9 mouse cellular contexts compared by ENCODE assay signal in genomic region chr3:146177295-146177694, GRCm38 (mm10). TPM values are rescaled to one million over a fixed set of nuclear protein-coding genes. Genes with fewer than 3 reads are reported as not detected.
DNase-seq lines count a peak whose midpoint lies in the region; ATAC-seq and TF ChIP-seq lines count a peak whose summit lies in the region.
"Had no signal": no experiment of that assay in that cellular context is flagged by ENCODE, and none has a peak within 500 bp of the region (broad histone marks: within the 10 kb centered on the region; RNA-seq: fewer than 3 reads in every experiment).

No protein-coding gene starts in this region.

- no peak for ATAC-seq in forebrain, postnatal 0 days
- ATAC-seq in forebrain, embryonic 16.5 days, result no peak
- no peak for ATAC-seq in kidney, embryonic 16.5 days (ENCODE audit: low FRiP score, low TSS enrichment)
- ATAC-seq in neural tube, embryonic 11.5 days (ENCODE audit: insufficient read depth, low FRiP score, low TSS enrichment), result peak; percentile 13; the same call in 1 of the 2 replicates

- no peak overlapping the region for H3K4me3 ChIP-seq in forebrain, postnatal 0 days (ENCODE audit: low read depth, low read length)
- H3K4me3 ChIP-seq in forebrain, embryonic 16.5 days (replicated peaks; ENCODE audit: low read length), result no peak overlapping the region
- H3K4me3 ChIP-seq in kidney, embryonic 16.5 days (ENCODE audit: low read length), result no peak overlapping the region
- H3K4me3 ChIP-seq in kidney, adult 2 months (ENCODE audit: insufficient read depth, low read depth, low read length), result no peak overlapping the region
- no peak overlapping the region for H3K4me3 ChIP-seq in neural tube, embryonic 11.5 days (ENCODE audit: low read depth, low read length)

- H3K36me3 ChIP-seq in forebrain, postnatal 0 days (ENCODE audit: insufficient read depth), result no peaks in the 10 kb centered on the region
- H3K36me3 ChIP-seq in forebrain, embryonic 16.5 days (ENCODE audit: control insufficient read depth, insufficient read depth), result no peaks in the 10 kb centered on the region
- H3K36me3 ChIP-seq in kidney, embryonic 16.5 days (ENCODE audit: insufficient read depth, low read length), result no peaks in the 10 kb centered on the region
- H3K36me3 ChIP-seq in kidney, adult 2 months (ENCODE audit: control insufficient read depth, insufficient read depth, low read length), result no peaks in the 10 kb centered on the region
- no peaks in the 10 kb centered on the region for H3K36me3 ChIP-seq in neural tube, embryonic 11.5 days (ENCODE audit: control insufficient read depth, insufficient read depth, low read length)

- DNase-seq in forebrain, postnatal 0 days, result no peak
- no peak for DNase-seq in kidney, adult 2 months
- no peak for DNase-seq in neural tube, embryonic 11.5 days (ENCODE audit: low spot score)
- no peak for DNase-seq in neural tube, embryonic 10.5 days (ENCODE audit: extremely low spot score, low spot score)
- no peak for DNase-seq in thymus, postnatal 25 days
- DNase-seq in layer of hippocampus, postnatal 25 days (ENCODE audit: extremely low spot score in 1 of 2, low spot score in 1 of 2), result no peak

- no peaks in the 10 kb centered on the region for H3K9me3 ChIP-seq in forebrain, postnatal 0 days (ENCODE audit: low read length)
- H3K9me3 ChIP-seq in forebrain, embryonic 16.5 days (ENCODE audit: control insufficient read depth, low read length), result no peaks in the 10 kb centered on the region
- no peaks in the 10 kb centered on the region for H3K9me3 ChIP-seq in kidney, embryonic 16.5 days (ENCODE audit: low read length)
- no peaks in the 10 kb centered on the region for H3K9me3 ChIP-seq in neural tube, embryonic 11.5 days (ENCODE audit: control insufficient read depth, low read length)

- peak overlapping the region; percentile 47 for H3K4me2 ChIP-seq in forebrain, postnatal 0 days (ENCODE audit: low read depth)
- no peak overlapping the region for H3K4me2 ChIP-seq in forebrain, embryonic 16.5 days (ENCODE audit: low read length)
- H3K4me2 ChIP-seq in kidney, embryonic 16.5 days (replicated peaks; ENCODE audit: low read depth, low read length), result peak overlapping the region; percentile 56; the same call in 1 of the 2 replicates
- no peak overlapping the region for H3K4me2 ChIP-seq in neural tube, embryonic 11.5 days (ENCODE audit: low read depth)

- no peaks in the 10 kb centered on the region for H3K27me3 ChIP-seq in forebrain, postnatal 0 days (ENCODE audit: insufficient read depth, low read length)
- H3K27me3 ChIP-seq in forebrain, embryonic 16.5 days (replicated peaks; ENCODE audit: control insufficient read depth, insufficient read depth, low read length), result no peaks in the 10 kb centered on the region; the same call in 1 of the 2 replicates
- no peaks in the 10 kb centered on the region for H3K27me3 ChIP-seq in kidney, embryonic 16.5 days (ENCODE audit: insufficient read depth, low read length)
- no peaks in the 10 kb centered on the region for H3K27me3 ChIP-seq in kidney, adult 2 months (replicated peaks; ENCODE audit: control insufficient read depth, insufficient read depth, low read length)
- H3K27me3 ChIP-seq in neural tube, embryonic 11.5 days (ENCODE audit: control insufficient read depth, insufficient read depth, low read length), result no peaks in the 10 kb centered on the region

- H3K9ac ChIP-seq in forebrain, postnatal 0 days, result no peak overlapping the region
- no peak overlapping the region for H3K9ac ChIP-seq in forebrain, embryonic 16.5 days (replicated peaks; ENCODE audit: low read depth, low read length)
- no peak overlapping the region for H3K9ac ChIP-seq in kidney, embryonic 16.5 days (replicated peaks; ENCODE audit: low read length)
- H3K9ac ChIP-seq in neural tube, embryonic 11.5 days (ENCODE audit: low read length), result no peak overlapping the region

- TF ChIP-seq POLR2A in kidney, adult 2 months (IDR thresholded peaks at IDR 0.05; ENCODE audit: low read depth, low read length), result no peak

- TF ChIP-seq CTCF in forebrain, postnatal 0 days (IDR thresholded peaks at IDR 0.05; ENCODE audit: low read depth), result no peak
- no peak for TF ChIP-seq CTCF in kidney, adult 2 months (conservative IDR thresholded peaks at IDR 0.05; ENCODE audit: insufficient read depth, insufficient read length, low read depth, low read length)

- WGBS in forebrain, postnatal 0 days, result 84% methylated on average over 7 of the region's 7 CpGs
- WGBS in forebrain, embryonic 16.5 days, result 86% methylated on average over 7 of the region's 7 CpGs
- WGBS in kidney, embryonic 16.5 days, result 78% methylated on average over 7 of the region's 7 CpGs
- WGBS in kidney, adult 2 months, result 71% methylated on average over 7 of the region's 7 CpGs
- 82% methylated on average over 7 of the region's 7 CpGs for WGBS in neural tube, embryonic 11.5 days

- no peaks in the 10 kb centered on the region for H3K4me1 ChIP-seq in forebrain, postnatal 0 days (ENCODE audit: insufficient read depth)
- H3K4me1 ChIP-seq in forebrain, embryonic 16.5 days (replicated peaks; ENCODE audit: control insufficient read depth, insufficient read depth, low read length), result peaks cover 4% of the 10 kb centered on the region; the same call in 1 of the 2 replicates
- H3K4me1 ChIP-seq in kidney, embryonic 16.5 days (ENCODE audit: insufficient read depth, low read length), result 0 out of 2 replicates have a peak, but pooled peaks cover 4% of the 10 kb centered on the region
- no peaks in the 10 kb centered on the region for H3K4me1 ChIP-seq in kidney, adult 2 months (ENCODE audit: control insufficient read depth, insufficient read depth, low read length)
- H3K4me1 ChIP-seq in neural tube, embryonic 11.5 days (ENCODE audit: control insufficient read depth, insufficient read depth, low read length), result no peaks in the 10 kb centered on the region

- H3K27ac ChIP-seq in forebrain, postnatal 0 days (ENCODE audit: low read depth, low read length), result no peak overlapping the region
- no peak overlapping the region for H3K27ac ChIP-seq in forebrain, embryonic 16.5 days (ENCODE audit: low read length)
- H3K27ac ChIP-seq in kidney, embryonic 16.5 days (ENCODE audit: low read length), result no peak overlapping the region
- no peak overlapping the region for H3K27ac ChIP-seq in kidney, adult 2 months (ENCODE audit: insufficient read depth, low read depth, low read length)
- no peak overlapping the region for H3K27ac ChIP-seq in neural tube, embryonic 11.5 days (ENCODE audit: low read depth, low read length)

RNA-seq across cellular contexts. Expression of gene Mcoln2, which starts 27.7 kb away (rescaled TPM):
- total RNA-seq in forebrain, postnatal 0 days (2014; rRNA removed), result 0.14 and 1.6 TPM in 2 replicates
- polyA plus RNA-seq in forebrain, postnatal 0 days (2015; fragmentation: Nextera tagmentation; extraction: Ambion mirVana), result 0.12 and 0.48 TPM in 2 replicates
- 0.10 TPM in 1 of 2 replicates, not detected in the other for polyA plus RNA-seq in forebrain, embryonic 16.5 days (2015; fragmentation: Nextera tagmentation; extraction: Ambion mirVana)
- 0.84 and 1.3 TPM in 2 replicates for polyA plus RNA-seq in kidney, embryonic 16.5 days (2015; fragmentation: Nextera tagmentation; extraction: Ambion mirVana)
- 3.2 and 3.5 TPM in 2 replicates for polyA plus RNA-seq in kidney, adult 2 months (2012; rRNA removed)
- polyA plus RNA-seq in neural tube, embryonic 11.5 days (2014; fragmentation: Nextera tagmentation; extraction: Ambion mirVana), result 0.28 and 0.49 TPM in 2 replicates
- not detected for total RNA-seq in layer of hippocampus, postnatal 25 days (2021)
- total RNA-seq: left cerebral cortex, postnatal 36 days had no signal

RNA-seq across cellular contexts. Expression of gene Lpar3, which starts 43.5 kb away (rescaled TPM):
- 0.43 and 0.69 TPM in 2 replicates for total RNA-seq in forebrain, postnatal 0 days (2014; rRNA removed)
- polyA plus RNA-seq in forebrain, postnatal 0 days (2015; fragmentation: Nextera tagmentation; extraction: Ambion mirVana), result 0.78 and 0.92 TPM in 2 replicates
- 0.30 and 0.35 TPM in 2 replicates for polyA plus RNA-seq in forebrain, embryonic 16.5 days (2015; fragmentation: Nextera tagmentation; extraction: Ambion mirVana)
- 2.2 TPM in 2 replicates for polyA plus RNA-seq in kidney, embryonic 16.5 days (2015; fragmentation: Nextera tagmentation; extraction: Ambion mirVana)
- polyA plus RNA-seq in kidney, adult 2 months (2012; rRNA removed), result 33.7 and 39.8 TPM in 2 replicates
- polyA plus RNA-seq in neural tube, embryonic 11.5 days (2014; fragmentation: Nextera tagmentation; extraction: Ambion mirVana), result 1.4 and 2.4 TPM in 2 replicates
- under 1 TPM; 0.47 to 0.57 TPM for total RNA-seq in layer of hippocampus, postnatal 25 days (2021)

Comparison
In these comparisons a context has a peak if more than half of its experiments do, and no peak if none do; other contexts are left out.
1. H3K4me2 ChIP-seq: peak in forebrain, postnatal 0 days (single experiment) and kidney, embryonic 16.5 days (single experiment); none in forebrain, embryonic 16.5 days (single experiment) and neural tube, embryonic 11.5 days (single experiment).
2. RNA of gene Lpar3, which starts 43.5 kb away (polyA plus RNA-seq): 33.7 to 39.8 TPM in kidney, adult 2 months; 1.4 to 2.4 TPM in neural tube, embryonic 11.5 days, 2.2 TPM in kidney, embryonic 16.5 days, 0.78 to 0.92 TPM in forebrain, postnatal 0 days and 0.30 to 0.35 TPM in forebrain, embryonic 16.5 days; every median in the first group is over 10 times any median in the second.